ENCODE assay signal across 24 mouse cellular contexts in genomic region chr12:36313015-36313414, GRCm38 (mm10). TPM values are rescaled to one million over a fixed set of nuclear protein-coding genes. Genes with fewer than 3 reads are reported as not detected.
DNase-seq lines count a peak whose midpoint lies in the region; ATAC-seq and TF ChIP-seq lines count a peak whose summit lies in the region.
"Had no signal": no experiment of that assay in that cellular context is flagged by ENCODE, and none has a peak within 500 bp of the region (broad histone marks: within the 10 kb centered on the region; RNA-seq: fewer than 3 reads in every experiment).

No protein-coding gene starts in this region.

- H3K27me3 ChIP-seq in kidney, postnatal 0 days (ENCODE audit: insufficient read depth, low read length), result no peaks in the 10 kb centered on the region
- H3K27me3 ChIP-seq in stomach, embryonic 15.5 days (replicated peaks), result no peaks in the 10 kb centered on the region
- H3K27me3 ChIP-seq in cerebellum, adult 2 months (ENCODE audit: control insufficient read depth, insufficient read depth, low read length), result no peaks in the 10 kb centered on the region
- H3K27me3 ChIP-seq in liver, postnatal 0 days (ENCODE audit: insufficient read depth, low read length), result peaks cover 3% of the 10 kb centered on the region; the same call in 1 of the 2 replicates
- H3K27me3 ChIP-seq: forebrain, embryonic 12.5 days; hindbrain, embryonic 12.5 days had no signal

- H3K9ac ChIP-seq in kidney, postnatal 0 days (ENCODE audit: low read depth, low read length), result no peak overlapping the region
- H3K9ac ChIP-seq in stomach, embryonic 15.5 days, result no peak overlapping the region
- H3K9ac ChIP-seq in liver, postnatal 0 days (replicated peaks), result no peak overlapping the region
- H3K9ac ChIP-seq: forebrain, embryonic 12.5 days; hindbrain, embryonic 12.5 days had no signal

- no peaks in the 10 kb centered on the region for H3K4me1 ChIP-seq in kidney, postnatal 0 days (replicated peaks; ENCODE audit: insufficient read depth, low read length)
- no peaks in the 10 kb centered on the region for H3K4me1 ChIP-seq in stomach, embryonic 15.5 days
- no peaks in the 10 kb centered on the region for H3K4me1 ChIP-seq in cerebellum, adult 2 months (ENCODE audit: control insufficient read depth, insufficient read depth, low read length)
- H3K4me1 ChIP-seq in liver, postnatal 0 days (ENCODE audit: insufficient read depth), result 0 out of 2 replicates have a peak, but pooled peaks cover 3% of the 10 kb centered on the region
- H3K4me1 ChIP-seq: heart, embryonic 10.5 days had no signal

- no peak for TF ChIP-seq CTCF in kidney, postnatal 0 days (IDR thresholded peaks at IDR 0.05; ENCODE audit: low read depth)
- TF ChIP-seq CTCF in brain, embryonic 14.5 days (IDR thresholded peaks at IDR 0.05; ENCODE audit: borderline replicate concordance, extremely low read depth, insufficient read depth, insufficient read length), result no peak
- no peak for TF ChIP-seq CTCF in cerebellum, adult 2 months (IDR thresholded peaks at IDR 0.05; ENCODE audit: borderline replicate concordance, insufficient read depth, low read depth, low read length)
- no peak for TF ChIP-seq CTCF in liver, postnatal 0 days (IDR thresholded peaks at IDR 0.05; ENCODE audit: low read depth)

- H3K9me3 ChIP-seq in kidney, postnatal 0 days (replicated peaks; ENCODE audit: low read length), result no peaks in the 10 kb centered on the region
- H3K9me3 ChIP-seq in stomach, embryonic 15.5 days, result no peaks in the 10 kb centered on the region
- H3K9me3 ChIP-seq in liver, postnatal 0 days (ENCODE audit: low read length), result no peaks in the 10 kb centered on the region
- H3K9me3 ChIP-seq: forebrain, embryonic 12.5 days; heart, embryonic 10.5 days; hindbrain, embryonic 12.5 days had no signal

- 37% methylated on average over 2 of the region's 2 CpGs for WGBS in kidney, postnatal 0 days
- 47% methylated on average over 2 of the region's 2 CpGs for WGBS in stomach, embryonic 15.5 days
- WGBS in cerebellum, adult 2 months, result 41% methylated on average over 2 of the region's 2 CpGs
- WGBS in liver, postnatal 0 days (ENCODE audit: insufficient replicate concordance), result 41% methylated on average over 2 of the region's 2 CpGs

- no peak overlapping the region for H3K27ac ChIP-seq in kidney, postnatal 0 days
- H3K27ac ChIP-seq in stomach, embryonic 15.5 days, result no peak overlapping the region
- H3K27ac ChIP-seq in cerebellum, adult 2 months (ENCODE audit: insufficient read depth, low read length), result no peak overlapping the region
- H3K27ac ChIP-seq in liver, postnatal 0 days (ENCODE audit: low read depth), result no peak overlapping the region
- H3K27ac ChIP-seq: forebrain, embryonic 12.5 days; heart, embryonic 10.5 days; hindbrain, embryonic 12.5 days had no signal

- TF ChIP-seq EP300 in liver, postnatal 0 days (IDR thresholded peaks at IDR 0.05; ENCODE audit: low read depth), result no peak

- no peak; the same call in 1 of the 2 replicates for ATAC-seq in kidney, postnatal 0 days (replicated peaks; ENCODE audit: low FRiP score, low read depth)
- ATAC-seq in stomach, embryonic 15.5 days (ENCODE audit: insufficient read depth, low FRiP score, low read depth), result peak; percentile 27; the same call in 1 of the 2 replicates
- no peak for ATAC-seq in liver, postnatal 0 days
- ATAC-seq: forebrain, embryonic 16.5 days; inflammation-experienced regulatory T-cells, adult 6 months had no signal

- H3K4me3 ChIP-seq in kidney, postnatal 0 days (replicated peaks; ENCODE audit: low read depth, low read length), result no peak overlapping the region
- no peak overlapping the region for H3K4me3 ChIP-seq in stomach, embryonic 15.5 days (replicated peaks)
- no peak overlapping the region for H3K4me3 ChIP-seq in cerebellum, adult 2 months (replicated peaks; ENCODE audit: insufficient read depth, low read depth, low read length)
- no peak overlapping the region for H3K4me3 ChIP-seq in liver, postnatal 0 days (ENCODE audit: low read depth, low read length)
- H3K4me3 ChIP-seq: forebrain, embryonic 12.5 days; heart, embryonic 10.5 days; hindbrain, embryonic 12.5 days had no signal

- peak overlapping the region; percentile 77 for H3K4me2 ChIP-seq in kidney, postnatal 0 days (ENCODE audit: low read length)
- no peak overlapping the region for H3K4me2 ChIP-seq in stomach, embryonic 15.5 days
- H3K4me2 ChIP-seq in liver, postnatal 0 days (ENCODE audit: low read depth, low read length), result no peak overlapping the region

- TF ChIP-seq POLR2A in brain, embryonic 14.5 days (IDR thresholded peaks at IDR 0.05; ENCODE audit: borderline replicate concordance, extremely low read depth, insufficient read depth, insufficient read length, poor library complexity, severe bottlenecking), result no peak
- no peak for TF ChIP-seq POLR2A in cerebellum, adult 2 months (IDR thresholded peaks at IDR 0.05; ENCODE audit: borderline replicate concordance, insufficient read depth, low read length)

- no peak for DNase-seq in kidney, postnatal 0 days (ENCODE audit: low spot score)
- no peak for DNase-seq in kidney, adult 8-10 months
- DNase-seq in Muller cell, postnatal 12 days (ENCODE audit: inconsistent ontology term), result peak; percentile 66
- DNase-seq in brain, embryonic 14.5 days (ENCODE audit: low read depth), result peak; percentile 14
- DNase-seq in cerebellum, adult 2 months, result no peak
- DNase-seq in liver, postnatal 0 days, result no peak
- DNase-seq: adrenal gland, adult 2 months; adrenal gland, postnatal 25 days; cerebellum, adult 11-12 months; cerebellum, adult 9-11 months; cerebellum, postnatal 36 days; gastrocnemius, postnatal 10 days; heart, adult 18-20 months; heart, postnatal 10 days; heart, postnatal 4 days had no signal

- no peaks in the 10 kb centered on the region for H3K36me3 ChIP-seq in kidney, postnatal 0 days (ENCODE audit: insufficient read depth, low read length)
- no peaks in the 10 kb centered on the region for H3K36me3 ChIP-seq in stomach, embryonic 15.5 days
- H3K36me3 ChIP-seq in liver, postnatal 0 days (replicated peaks; ENCODE audit: insufficient read depth, low read length), result no peaks in the 10 kb centered on the region
- H3K36me3 ChIP-seq: forebrain, embryonic 12.5 days; heart, embryonic 10.5 days; hindbrain, embryonic 12.5 days had no signal

RNA-seq across cellular contexts. Expression of gene Sostdc1, which starts 0.9 kb away (rescaled TPM):
- 377 and 382 TPM in 2 replicates for polyA plus RNA-seq in kidney, postnatal 0 days (2015; fragmentation: Nextera tagmentation; extraction: Ambion mirVana)
- 6.4 and 14.8 TPM in 2 replicates for polyA plus RNA-seq in brain, embryonic 14.5 days (2012; rRNA removed)
- 9.2 and 9.5 TPM in 2 replicates for polyA plus RNA-seq in stomach, embryonic 15.5 days (2015; fragmentation: Nextera tagmentation; extraction: Ambion mirVana)
- 2.3 and 7.5 TPM in 2 replicates for polyA plus RNA-seq in cerebellum, adult 2 months (2012; rRNA removed)
- 0.06 and 0.15 TPM in 2 replicates for polyA plus RNA-seq in liver, postnatal 0 days (2015; fragmentation: Nextera tagmentation; extraction: Ambion mirVana)

RNA-seq across cellular contexts. Expression of gene Lrrc72, which starts 59.8 kb away (rescaled TPM):
- polyA plus RNA-seq in kidney, postnatal 0 days (2015; fragmentation: Nextera tagmentation; extraction: Ambion mirVana), result not detected in 2 replicates
- not detected in 2 replicates for polyA plus RNA-seq in brain, embryonic 14.5 days (2012; rRNA removed)
- polyA plus RNA-seq in stomach, embryonic 15.5 days (2015; fragmentation: Nextera tagmentation; extraction: Ambion mirVana), result not detected in 2 replicates
- not detected in 2 replicates for polyA plus RNA-seq in cerebellum, adult 2 months (2012; rRNA removed)
- polyA plus RNA-seq in liver, postnatal 0 days (2015; fragmentation: Nextera tagmentation; extraction: Ambion mirVana), result not detected in 2 replicates
- polyA plus RNA-seq: adrenal gland, adult 2 months; forebrain, embryonic 12.5 days; forebrain, embryonic 16.5 days; frontal cortex, adult 2 months; heart, embryonic 10.5 days; heart, embryonic 14.5 days; hindbrain, embryonic 12.5 days; hindbrain, embryonic 16.5 days had no signal

Comparison
In these comparisons a context has a peak if more than half of its experiments do, and no peak if none do; other contexts are left out.
1. DNase-seq: peak in Muller cell, postnatal 12 days (single experiment) and brain, embryonic 14.5 days (single experiment); none in kidney, postnatal 0 days (single experiment), kidney, adult 8-10 months (0 of 2), cerebellum, adult 2 months (0 of 2) and liver, postnatal 0 days (single experiment).
2. RNA of gene Sostdc1, which starts 0.9 kb away (polyA plus RNA-seq): 377 to 382 TPM in kidney, postnatal 0 days; 6.4 to 14.8 TPM in brain, embryonic 14.5 days, 9.2 to 9.5 TPM in stomach, embryonic 15.5 days, 2.3 to 7.5 TPM in cerebellum, adult 2 months and 0.06 to 0.15 TPM in liver, postnatal 0 days; every median in the first group is over 10 times any median in the second.